Mouse (Mus musculus): ENCODE data around the gene Fxyd4. TPM values are rescaled to one million over a fixed set of nuclear protein-coding genes. Genes with fewer than 3 reads are reported as not detected.

The Fxyd4 gene
- polyA plus RNA-seq, 1 experiment from 2014 or later = 3.1 TPM

DNA sequence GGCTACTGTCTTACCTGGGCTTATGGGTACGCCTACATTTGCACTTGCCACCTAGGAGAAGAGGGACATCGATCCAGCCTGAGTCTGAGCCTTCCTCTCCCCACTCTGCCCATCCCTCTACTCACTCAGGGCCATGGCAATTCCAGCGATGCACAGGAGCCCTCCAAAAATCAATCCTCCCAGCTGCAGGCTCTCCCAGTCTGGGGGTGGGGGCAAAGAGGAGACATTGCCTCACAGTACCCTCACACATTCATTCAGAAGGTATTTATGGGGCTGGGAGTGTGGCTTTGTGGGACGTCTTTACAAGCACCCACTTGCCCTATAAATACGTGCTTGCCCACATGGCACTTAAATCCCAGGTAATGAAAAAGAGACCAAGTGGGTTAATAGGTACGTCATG, 3.2 kb downstream of the Fxyd4 start:
- no peak for ATAC-seq (ENCODE audit: insufficient number of reproducible peaks, insufficient read depth, low FRiP score, low TSS enrichment, low read depth)
- no peaks in the 10 kb centered on the region for H3K27me3 ChIP-seq
- H3K4me3 ChIP-seq (replicated peaks) = no peak overlapping the region
- peaks cover 11% of the 10 kb centered on the region; the same call in 1 of the 2 replicates for H3K4me1 ChIP-seq (replicated peaks)
- no peak overlapping the region for H3K9ac ChIP-seq (replicated peaks)
- H3K27ac ChIP-seq = no peak overlapping the region
- no peak overlapping the region for H3K4me2 ChIP-seq
- 62% methylated on average over 6 of the region's 6 CpGs for WGBS
- peaks cover 11% of the 10 kb centered on the region for H3K36me3 ChIP-seq
- no peaks in the 10 kb centered on the region for H3K9me3 ChIP-seq

DNA sequence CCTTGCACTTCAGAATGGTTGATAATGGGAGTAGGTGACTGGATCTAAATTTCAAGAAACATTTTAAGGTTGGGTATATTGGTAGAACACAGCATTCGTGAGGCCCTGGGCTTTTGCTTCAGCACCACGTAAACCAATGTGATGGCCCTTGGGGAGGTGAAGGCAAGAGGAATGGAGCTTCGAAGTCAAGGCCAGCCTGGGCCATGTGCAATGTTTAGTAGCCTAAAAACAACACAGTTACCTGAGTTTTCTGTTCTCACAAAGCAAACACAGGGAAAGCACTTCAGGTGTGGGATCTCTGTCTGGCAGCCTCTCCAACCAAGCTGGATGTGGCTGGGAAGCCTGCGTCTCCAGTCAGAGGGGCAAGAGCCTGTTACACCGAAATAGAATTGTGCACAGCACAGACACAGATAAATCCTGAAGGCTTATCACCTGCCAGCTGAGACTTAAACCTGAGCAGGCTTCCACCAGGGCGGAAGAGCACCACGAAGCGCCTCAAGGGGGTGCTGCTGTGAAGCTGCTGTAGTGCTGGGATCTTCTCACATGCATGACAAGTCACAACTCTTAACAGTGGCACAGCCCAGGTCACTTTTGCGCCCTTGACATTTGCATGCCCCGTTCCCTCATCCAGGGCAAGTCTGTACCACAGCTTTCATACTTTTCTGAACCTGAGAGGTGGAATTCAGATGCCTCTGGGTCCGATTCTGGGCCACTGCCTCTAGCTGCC, 5.0 kb downstream of the Fxyd4 start:
- Histone ChIP-seq H3K4me2 (no peak overlapping the region), H3K9me3 (no peaks in the 10 kb centered on the region), H3K4me3 (replicated peaks) (no peak overlapping the region), H3K36me3 (peaks cover 29% of the 10 kb centered on the region), H3K4me1 (replicated peaks) (peaks cover 11% of the 10 kb centered on the region; the same call in 1 of the 2 replicates), H3K27ac (no peak overlapping the region), H3K9ac (replicated peaks) (no peak overlapping the region), H3K27me3 (no peaks in the 10 kb centered on the region)
- WGBS = 49% methylated on average over 11 of the region's 11 CpGs
- no peak for ATAC-seq (ENCODE audit: insufficient number of reproducible peaks, insufficient read depth, low FRiP score, low TSS enrichment, low read depth)

DNA sequence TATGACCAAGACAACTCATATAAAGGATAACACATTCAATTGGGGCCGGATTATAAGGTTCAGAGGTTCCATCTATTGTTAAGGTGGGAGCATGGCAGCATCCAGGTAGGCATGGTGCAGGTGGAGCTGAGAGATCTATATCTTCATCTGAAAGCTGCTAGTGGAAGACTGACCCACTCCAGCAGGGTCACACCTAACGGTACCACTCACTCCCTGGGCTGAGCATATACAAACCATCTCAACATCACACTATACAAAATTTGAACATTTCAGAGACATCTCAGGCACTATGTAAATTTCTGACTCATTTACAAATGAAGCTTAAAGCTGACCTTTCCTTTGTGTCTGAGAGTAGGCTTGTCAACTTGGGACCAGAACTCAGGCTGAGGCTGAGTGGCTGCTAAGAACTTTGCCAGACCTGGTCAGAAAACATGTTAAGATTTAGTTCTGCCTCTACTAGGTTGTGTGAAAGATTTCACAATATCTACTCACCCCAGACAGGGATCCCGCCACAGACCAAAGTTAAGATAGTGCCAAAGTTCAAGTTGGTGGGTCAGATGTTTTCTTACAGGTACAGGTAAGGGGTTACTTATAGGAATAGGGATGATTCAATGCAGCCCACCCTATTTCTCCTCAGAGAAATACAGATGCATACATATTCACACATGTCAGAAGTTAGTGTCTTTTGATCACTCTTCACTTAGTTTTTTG, 7.4 kb downstream of the Fxyd4 start:
- WGBS = 91% methylated on average over 3 of the region's 3 CpGs

GRCm38 (mm10) chr6:117928746-117929145, 8.7 kb downstream of the Fxyd4 start:
- H3K27ac ChIP-seq = no peak overlapping the region

More for the DNA sequence above, 7.4 kb downstream of the Fxyd4 start:
- Histone ChIP-seq H3K27me3 (no peaks in the 10 kb centered on the region), H3K27ac (no peak overlapping the region), H3K36me3 (peaks cover 50% of the 10 kb centered on the region), H3K4me1 (replicated peaks) (peaks cover 11% of the 10 kb centered on the region; the same call in 1 of the 2 replicates), H3K9ac (replicated peaks) (no peak overlapping the region), H3K9me3 (no peaks in the 10 kb centered on the region), H3K4me3 (replicated peaks) (no peak overlapping the region), H3K4me2 (no peak overlapping the region)
- no peak for ATAC-seq (ENCODE audit: insufficient number of reproducible peaks, insufficient read depth, low FRiP score, low TSS enrichment, low read depth)

GRCm38 (mm10) chr6:117927955-117928354, 9.5 kb downstream of the Fxyd4 start:
- ATAC-seq (ENCODE audit: insufficient number of reproducible peaks, insufficient read depth, low FRiP score, low TSS enrichment, low read depth) = no peak
- Histone ChIP-seq H3K4me2 (no peak overlapping the region), H3K9ac (replicated peaks) (no peak overlapping the region), H3K9me3 (no peaks in the 10 kb centered on the region), H3K36me3 (peaks cover 55% of the 10 kb centered on the region), H3K4me3 (replicated peaks) (no peak overlapping the region), H3K27ac (no peak overlapping the region), H3K27me3 (no peaks in the 10 kb centered on the region), H3K4me1 (replicated peaks) (no peaks in the 10 kb centered on the region)
- 90% methylated on average over 7 of the region's 7 CpGs for WGBS

More at GRCm38 (mm10) chr6:117928746-117929145, 8.7 kb downstream of the Fxyd4 start:
- Histone ChIP-seq H3K9me3 (no peaks in the 10 kb centered on the region), H3K4me1 (replicated peaks) (peaks cover 4% of the 10 kb centered on the region; the same call in 1 of the 2 replicates), H3K36me3 (peaks cover 50% of the 10 kb centered on the region), H3K27me3 (no peaks in the 10 kb centered on the region), H3K4me3 (replicated peaks) (no peak overlapping the region), H3K9ac (replicated peaks) (no peak overlapping the region), H3K4me2 (no peak overlapping the region)
- WGBS = 90% methylated on average over 5 of the region's 5 CpGs
- ATAC-seq (ENCODE audit: insufficient number of reproducible peaks, insufficient read depth, low FRiP score, low TSS enrichment, low read depth) = no peak

DNA sequence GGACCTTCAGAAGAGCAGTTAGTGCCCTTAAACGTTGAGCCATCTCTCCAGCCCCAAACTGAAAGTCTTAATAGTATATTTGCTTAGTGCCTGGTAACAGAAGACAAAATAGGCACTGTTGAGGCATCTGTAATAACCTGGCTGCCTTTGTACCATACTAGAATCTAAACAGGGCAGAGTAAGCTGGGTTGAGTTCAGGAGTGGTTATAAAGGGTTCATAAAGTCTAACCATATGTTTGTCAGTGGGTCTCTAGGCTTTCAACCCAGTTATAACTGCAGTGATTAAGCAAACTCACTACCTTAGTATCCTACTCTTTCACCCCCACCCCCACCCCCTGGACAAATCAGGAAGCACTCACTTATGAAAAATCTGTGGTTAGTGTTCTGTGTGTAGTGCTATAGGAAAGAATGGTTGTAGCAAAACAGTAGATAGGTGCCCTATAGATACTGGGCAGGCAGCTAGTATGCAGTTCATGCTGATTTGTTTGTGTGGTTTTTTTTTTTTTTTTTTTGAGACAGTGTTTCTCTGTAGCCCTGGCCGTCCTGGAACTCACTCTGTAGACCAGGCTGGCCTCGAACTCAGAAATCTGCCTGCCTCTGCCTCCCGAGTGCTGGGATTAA, 10.5 kb downstream of the Fxyd4 start:
- 77% methylated on average over 4 of the region's 4 CpGs for WGBS

GRCm38 (mm10) chr6:117922041-117922440, 15.5 kb downstream of the Fxyd4 start:
- Histone ChIP-seq H3K9me3 (no peaks in the 10 kb centered on the region), H3K4me1 (replicated peaks) (peaks cover 34% of the 10 kb centered on the region), H3K27ac (no peak overlapping the region), H3K27me3 (no peaks in the 10 kb centered on the region), H3K4me2 (no peak overlapping the region), H3K4me3 (replicated peaks) (no peak overlapping the region), H3K9ac (replicated peaks) (no peak overlapping the region), H3K36me3 (peaks cover 56% of the 10 kb centered on the region)
- WGBS = 95% methylated on average over 3 of the region's 3 CpGs
- no peak for ATAC-seq (ENCODE audit: insufficient number of reproducible peaks, insufficient read depth, low FRiP score, low TSS enrichment, low read depth)

More for the DNA sequence above, 10.5 kb downstream of the Fxyd4 start:
- Histone ChIP-seq H3K9me3 (no peaks in the 10 kb centered on the region), H3K27ac (no peak overlapping the region), H3K27me3 (no peaks in the 10 kb centered on the region), H3K4me3 (replicated peaks) (no peak overlapping the region), H3K9ac (replicated peaks) (no peak overlapping the region), H3K36me3 (peaks cover 61% of the 10 kb centered on the region), H3K4me2 (no peak overlapping the region), H3K4me1 (replicated peaks) (no peaks in the 10 kb centered on the region)
- no peak for ATAC-seq (ENCODE audit: insufficient number of reproducible peaks, insufficient read depth, low FRiP score, low TSS enrichment, low read depth)

GRCm38 (mm10) chr6:117920659-117921640, 16.5 kb downstream of the Fxyd4 start:
- H3K9ac ChIP-seq (replicated peaks) = no peak overlapping the region
- no peak overlapping the region for H3K4me3 ChIP-seq (replicated peaks)
- no peak overlapping the region for H3K27ac ChIP-seq
- 0 out of 2 replicates have a peak overlapping the region, but pooled peaks have one; percentile 93 for H3K4me2 ChIP-seq
- peaks cover 40% of the 10 kb centered on the region for H3K4me1 ChIP-seq (replicated peaks)
- H3K27me3 ChIP-seq = no peaks in the 10 kb centered on the region
- H3K36me3 ChIP-seq = peaks cover 45% of the 10 kb centered on the region
- no peak for ATAC-seq (ENCODE audit: insufficient number of reproducible peaks, insufficient read depth, low FRiP score, low TSS enrichment, low read depth)
- 57% methylated on average over 3 of the region's 3 CpGs for WGBS
- no peaks in the 10 kb centered on the region for H3K9me3 ChIP-seq

- Histone ChIP-seq H3K9ac (replicated peaks) (peak overlapping the region; percentile 83), H3K4me2 (peak overlapping the region; percentile 93), H3K4me1 (replicated peaks) (peaks cover 41% of the 10 kb centered on the region), H3K27ac (peak overlapping the region; percentile 97), H3K36me3 (peaks cover 34% of the 10 kb centered on the region), H3K9me3 (no peaks in the 10 kb centered on the region), H3K4me3 (replicated peaks) (peak overlapping the region; percentile 68), H3K27me3 (no peaks in the 10 kb centered on the region)
- no peak for ATAC-seq (ENCODE audit: insufficient number of reproducible peaks, insufficient read depth, low FRiP score, low TSS enrichment, low read depth)
- 21% methylated on average over 5 of the region's 5 CpGs for whole genome bisulfite sequencing
Measured at GRCm38 (mm10) chr6:117918043-117918442, 19.4 kb downstream of the Fxyd4 start.

GRCm38 (mm10) chr6:117917576-117917975, 19.9 kb downstream of the Fxyd4 start:
- no peaks in the 10 kb centered on the region for H3K27me3 ChIP-seq
- ATAC-seq (ENCODE audit: insufficient number of reproducible peaks, insufficient read depth, low FRiP score, low TSS enrichment, low read depth) = no peak
- WGBS = 2% methylated on average over 21 of the region's 21 CpGs
- H3K4me3 ChIP-seq (replicated peaks) = peak overlapping the region; percentile 68
- H3K9me3 ChIP-seq = no peaks in the 10 kb centered on the region
- H3K36me3 ChIP-seq = peaks cover 31% of the 10 kb centered on the region
- H3K9ac ChIP-seq (replicated peaks) = peak overlapping the region; percentile 83
- peak overlapping the region; percentile 93 for H3K4me2 ChIP-seq
- peak overlapping the region; percentile 97 for H3K27ac ChIP-seq
- H3K4me1 ChIP-seq (replicated peaks) = peaks cover 41% of the 10 kb centered on the region

All from limb, embryonic 12.5 days (tissue).